Mouse (Mus musculus): ENCODE results near the gene Cdkn1c. TPM values are rescaled to one million over a fixed set of nuclear protein-coding genes. Genes with fewer than 3 reads are reported as not detected.

The Cdkn1c gene
- total and polyA plus RNA-seq, 3 experiments, result 10.0 to 11.9 TPM; not detected in 1

DNA sequence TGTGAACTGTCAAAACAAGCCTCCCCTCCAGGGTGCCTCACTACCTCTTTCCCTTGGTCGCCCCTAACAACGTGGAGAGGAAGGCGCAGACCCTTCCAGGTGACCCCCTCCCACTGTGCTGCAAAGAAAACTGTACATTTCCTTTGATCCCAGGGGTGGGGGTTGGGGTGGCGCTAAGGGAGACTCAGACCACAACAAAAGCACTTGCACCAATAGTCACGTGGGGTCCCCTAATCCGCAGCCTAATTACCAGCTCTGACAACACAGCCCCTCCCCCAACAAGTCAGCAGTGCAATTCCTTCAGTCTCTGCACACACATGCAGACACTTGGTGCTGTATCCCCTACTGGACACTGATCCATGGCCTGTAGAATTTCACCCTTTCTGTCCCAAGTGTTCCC is 6.9 kb upstream of the Cdkn1c start:
- Histone ChIP-seq H3K27ac (ENCODE audit: control insufficient read depth, low read depth, low read length) (no peak overlapping the region), H3K27me3 (ENCODE audit: control insufficient read depth in 1 of 2, insufficient read depth in 2 of 2, low read length in 2 of 2) (no peaks in the 10 kb centered on the region), H3K36me3 (ENCODE audit: control insufficient read depth in 1 of 2, insufficient read depth in 2 of 2, low read length in 2 of 2) (peaks cover 0 to 16% of the 10 kb centered on the region in 2 experiments; a peak in 2 of 4 replicates), H3K4me3 (ENCODE audit: control insufficient read depth in 1 of 2, insufficient read depth in 1 of 2, low read depth in 2 of 2, low read length in 2 of 2) (no peak overlapping the region), H3K9ac (ENCODE audit: control insufficient read depth, low read depth, low read length, poor library complexity, severe bottlenecking) (no peak overlapping the region), H3K79me2 (ENCODE audit: control insufficient read depth, insufficient read depth, low read length, poor library complexity) (peaks cover 8% of the 10 kb centered on the region; the same call in 1 of the 2 replicates), H3K9me3 (replicated peaks; ENCODE audit: insufficient read depth, low read length) (no peaks in the 10 kb centered on the region), H3K4me1 (ENCODE audit: control insufficient read depth in 1 of 2, insufficient read depth in 2 of 2, low read length in 2 of 2) (peaks cover 3 to 30% of the 10 kb centered on the region in 2 experiments)
- DNase-seq (ENCODE audit: low read depth, low spot score), result no peak
- no peak for TF ChIP-seq POLR2AphosphoS2 (IDR thresholded peaks at IDR 0.05; ENCODE audit: low read length)
- no peak for TF ChIP-seq CTCF (IDR thresholded peaks at IDR 0.05 in 2 of 3, conservative IDR thresholded peaks at IDR 0.05 in 1 of 3; ENCODE audit: control insufficient read depth in 1 of 3, insufficient read depth in 1 of 3, low read depth in 2 of 3, low read length in 3 of 3, poor library complexity in 1 of 3, severe bottlenecking in 1 of 3)
- no peak for TF ChIP-seq RCOR1 (IDR thresholded peaks at IDR 0.05; ENCODE audit: low read depth, low read length)
- TF ChIP-seq MAZ (IDR thresholded peaks at IDR 0.05; ENCODE audit: low read depth, low read length), result no peak
- TF ChIP-seq JUND (IDR thresholded peaks at IDR 0.05; ENCODE audit: low read depth, low read length), result no peak
- no peak for TF ChIP-seq POLR2A (IDR thresholded peaks at IDR 0.05; ENCODE audit: control insufficient read depth in 1 of 2, insufficient read depth in 1 of 2, low read depth in 1 of 2, low read length in 2 of 2, poor library complexity in 1 of 2)
- TF ChIP-seq MAX (IDR thresholded peaks at IDR 0.05; ENCODE audit: low read length), result no peak
- TF ChIP-seq USF1 (IDR thresholded peaks at IDR 0.05; ENCODE audit: low read depth, low read length), result no peak
- TF ChIP-seq ELF1 (IDR thresholded peaks at IDR 0.05; ENCODE audit: low read depth, low read length), result no peak

DNA sequence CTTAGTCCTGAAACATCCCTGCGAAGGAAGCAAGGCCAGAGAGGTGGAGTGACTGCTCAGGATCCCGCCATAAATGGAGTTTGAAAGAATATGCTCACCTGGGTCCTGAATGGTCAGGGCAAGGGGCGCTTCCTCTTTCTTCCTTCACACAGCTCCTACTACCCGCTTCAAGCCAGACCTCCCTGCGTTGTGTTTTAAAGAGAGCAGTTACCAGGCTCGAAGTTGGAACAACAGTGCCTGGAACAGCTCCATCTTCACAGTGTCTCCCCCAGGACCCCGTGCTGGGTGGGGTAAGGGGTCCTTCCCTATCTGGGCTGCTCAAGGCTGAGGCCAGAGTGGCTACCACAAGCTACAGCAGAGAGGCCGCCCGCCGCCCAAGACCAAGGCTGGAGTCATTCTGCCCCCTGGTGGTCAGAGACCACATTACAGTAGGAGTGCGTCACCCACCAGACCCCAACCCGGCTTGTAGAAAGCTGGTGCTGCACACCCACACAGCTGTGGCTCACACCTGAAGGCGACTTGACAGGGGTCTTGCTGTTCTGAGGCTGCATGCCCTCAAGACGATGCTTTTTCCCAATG is 5.3 kb upstream of the Cdkn1c start:
- DNase-seq (ENCODE audit: low read depth, low spot score), result peak; percentile 90
- TF ChIP-seq TCF12 (IDR thresholded peaks at IDR 0.05; ENCODE audit: low read depth, low read length) (no peak), JUND (IDR thresholded peaks at IDR 0.05; ENCODE audit: low read depth, low read length) (peak; percentile 32; the same call in 1 of the 2 replicates), EP300 (IDR thresholded peaks at IDR 0.05; ENCODE audit: low read depth in 1 of 2, low read length in 2 of 2) (0 out of 4 replicates have a peak, but pooled peaks have one; percentile 7 to 10), MAZ (IDR thresholded peaks at IDR 0.05; ENCODE audit: low read depth, low read length) (peak; percentile 79), UBTF (IDR thresholded peaks at IDR 0.05; ENCODE audit: borderline replicate concordance, insufficient read depth, low read depth, low read length) (no peak), GATA1 (IDR thresholded peaks at IDR 0.05; ENCODE audit: low read depth, low read length) (0 out of 2 replicates have a peak, but pooled peaks have one; percentile 4), TAL1 (IDR thresholded peaks at IDR 0.05; ENCODE audit: low read length) (no peak), CTCF (IDR thresholded peaks at IDR 0.05 in 2 of 3, conservative IDR thresholded peaks at IDR 0.05 in 1 of 3; ENCODE audit: control insufficient read depth in 1 of 3, insufficient read depth in 1 of 3, low read depth in 2 of 3, low read length in 3 of 3, poor library complexity in 1 of 3, severe bottlenecking in 1 of 3) (peak; percentile 81 to 95 (median 95)), ZKSCAN1 (IDR thresholded peaks at IDR 0.05; ENCODE audit: low read depth, low read length) (no peak), TBP (IDR thresholded peaks at IDR 0.05; ENCODE audit: low read depth, low read length) (no peak), NRF1 (IDR thresholded peaks at IDR 0.05; ENCODE audit: insufficient read depth, low read depth, low read length, poor library complexity, severe bottlenecking) (peak; percentile 20; the same call in 1 of the 2 replicates), ZC3H11A (IDR thresholded peaks at IDR 0.05; ENCODE audit: low read depth, low read length) (peak; percentile 92), RCOR1 (IDR thresholded peaks at IDR 0.05; ENCODE audit: low read depth, low read length) (no peak), MEF2A (IDR thresholded peaks at IDR 0.05; ENCODE audit: extremely low read depth, insufficient replicate concordance, low read depth, low read length, poor library complexity, severe bottlenecking) (no peak), NELFE (IDR thresholded peaks at IDR 0.05; ENCODE audit: low read depth, low read length) (peak; percentile 65), POLR2A (IDR thresholded peaks at IDR 0.05; ENCODE audit: control insufficient read depth in 1 of 2, insufficient read depth in 1 of 2, low read depth in 1 of 2, low read length in 2 of 2, poor library complexity in 1 of 2) (peak in 1 of 2 experiments; percentile 40; a peak in 1 of 4 replicates), MYB (IDR thresholded peaks at IDR 0.05; ENCODE audit: low read depth, low read length) (no peak), ELF1 (IDR thresholded peaks at IDR 0.05; ENCODE audit: low read depth, low read length) (peak; percentile 22; the same call in 1 of the 2 replicates), HCFC1 (IDR thresholded peaks at IDR 0.05; ENCODE audit: low read depth, low read length) (no peak), MYC (IDR thresholded peaks at IDR 0.05; ENCODE audit: low read depth, low read length) (peak; percentile 50; the same call in 1 of the 2 replicates), E2F4 (IDR thresholded peaks at IDR 0.05; ENCODE audit: borderline replicate concordance, low read depth, low read length) (0 out of 2 replicates have a peak, but pooled peaks have one; percentile 72), POLR2AphosphoS5 (IDR thresholded peaks at IDR 0.05; ENCODE audit: borderline replicate concordance, low read depth, low read length) (no peak), POLR2AphosphoS2 (IDR thresholded peaks at IDR 0.05; ENCODE audit: low read length) (no peak), USF1 (IDR thresholded peaks at IDR 0.05; ENCODE audit: low read depth, low read length) (no peak), CHD1 (IDR thresholded peaks at IDR 0.05; ENCODE audit: low read depth, low read length) (no peak), USF2 (IDR thresholded peaks at IDR 0.05; ENCODE audit: borderline replicate concordance in 1 of 2, insufficient read depth in 1 of 2, low read depth in 1 of 2, low read length in 2 of 2) (no peak)

More for the DNA sequence above, 5.3 kb upstream of the Cdkn1c start:
- Histone ChIP-seq H3K79me2 (ENCODE audit: control insufficient read depth, insufficient read depth, low read length, poor library complexity) (peaks cover 8% of the 10 kb centered on the region; the same call in 1 of the 2 replicates), H3K4me3 (ENCODE audit: control insufficient read depth in 1 of 2, insufficient read depth in 1 of 2, low read depth in 2 of 2, low read length in 2 of 2) (peak overlapping the region; percentile 66 to 77), H3K4me1 (ENCODE audit: control insufficient read depth in 1 of 2, insufficient read depth in 2 of 2, low read length in 2 of 2) (peaks cover 3 to 30% of the 10 kb centered on the region in 2 experiments), H3K9ac (ENCODE audit: control insufficient read depth, low read depth, low read length, poor library complexity, severe bottlenecking) (peak overlapping the region; percentile 89), H3K9me3 (replicated peaks; ENCODE audit: insufficient read depth, low read length) (no peaks in the 10 kb centered on the region), H3K27me3 (ENCODE audit: control insufficient read depth in 1 of 2, insufficient read depth in 2 of 2, low read length in 2 of 2) (no peaks in the 10 kb centered on the region), H3K36me3 (ENCODE audit: control insufficient read depth in 1 of 2, insufficient read depth in 2 of 2, low read length in 2 of 2) (peaks cover 0 to 16% of the 10 kb centered on the region in 2 experiments; a peak in 2 of 4 replicates), H3K27ac (ENCODE audit: control insufficient read depth, low read depth, low read length) (peak overlapping the region; percentile 81)

Data from MEL (cell line).